Mouse (Mus musculus) T-helper 17 cell (primary cell): Measurements from ENCODE around the gene Dtd2.

Source experiments
- in situ Hi-C, 2 experiments: fragments of 300-600 bp; cut with MboI, MseI; formaldehyde crosslinking; loops; 1 replicate in 1 of 2; 2 replicates in 1 of 2; pipeline ENCODE4 v1.15.1; 2025; ENCODE audit warnings: high pct_unique_total_duplicates in 2 of 2

Dtd2 gene

DNA sequence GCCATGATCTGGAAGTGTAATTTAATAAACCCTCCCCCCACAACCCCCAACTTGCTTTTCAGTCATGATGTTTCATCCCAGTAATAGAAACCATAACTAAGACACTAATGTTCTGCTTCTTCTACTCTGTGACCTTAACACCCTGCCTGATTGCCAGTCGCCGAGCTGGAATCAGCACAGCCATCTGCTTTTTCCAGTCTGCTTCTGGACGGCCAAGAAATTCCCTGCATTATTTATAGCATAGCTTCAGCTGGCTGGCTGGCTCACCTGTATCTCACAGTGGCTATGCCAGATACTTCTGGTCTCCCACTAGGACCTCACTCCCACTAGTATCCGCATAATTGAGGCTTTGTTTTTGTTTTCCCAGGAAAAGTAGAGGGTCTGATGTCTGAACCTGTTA is 20.5 kb downstream of the Dtd2 start:
- in situ Hi-C loops: no loop called here

DNA sequence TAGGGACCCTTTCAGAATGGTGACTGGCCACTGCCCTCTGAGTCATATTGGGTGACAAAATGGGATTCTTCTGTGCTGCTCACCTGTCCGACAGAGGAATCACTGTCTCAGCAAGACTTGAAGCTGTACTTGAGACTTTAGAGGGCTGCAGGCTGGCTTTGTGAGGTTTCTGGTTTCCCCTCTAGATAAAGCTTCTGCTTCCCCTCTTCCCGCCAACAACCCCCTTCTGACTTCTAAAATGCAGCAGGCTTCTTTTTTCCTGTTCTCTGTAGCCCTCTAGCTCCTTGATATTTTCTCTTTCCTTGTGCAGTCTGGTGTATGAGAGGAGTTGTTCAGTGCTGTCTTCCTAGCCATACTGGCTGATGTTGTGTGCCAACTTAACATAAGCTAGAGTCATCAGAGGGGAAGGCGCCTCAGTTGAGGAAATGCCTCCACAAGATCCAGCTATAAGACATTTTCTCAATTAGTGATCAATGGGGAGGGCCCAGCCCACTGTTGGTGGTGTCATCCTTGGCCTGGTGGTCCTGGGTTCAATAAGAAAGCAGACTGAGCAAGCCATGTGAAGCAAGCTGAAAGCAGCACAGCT is 21.0 kb downstream of the Dtd2 start:
- in situ Hi-C loops: no loop called here

DNA sequence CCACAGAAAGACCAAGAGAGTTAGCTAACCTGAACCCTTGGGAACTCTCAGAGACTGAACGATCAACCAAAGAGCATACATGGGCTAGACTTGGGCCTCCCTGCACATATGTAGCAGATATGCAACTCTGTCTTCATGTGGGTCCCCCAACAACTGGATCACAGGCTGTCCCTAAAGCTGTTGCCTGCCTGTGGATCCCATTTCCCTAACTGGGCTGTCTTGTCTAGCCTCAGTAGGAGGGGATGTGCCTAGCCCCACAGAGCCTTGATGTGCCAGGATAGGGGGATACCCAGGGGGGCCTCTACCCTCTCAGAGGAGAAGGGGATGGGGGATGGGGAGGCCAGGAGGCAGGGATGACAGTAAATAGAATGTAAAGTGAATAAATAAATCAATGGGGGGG is 22.7 kb downstream of the Dtd2 start:
- in situ Hi-C loops: no loop called here

DNA sequence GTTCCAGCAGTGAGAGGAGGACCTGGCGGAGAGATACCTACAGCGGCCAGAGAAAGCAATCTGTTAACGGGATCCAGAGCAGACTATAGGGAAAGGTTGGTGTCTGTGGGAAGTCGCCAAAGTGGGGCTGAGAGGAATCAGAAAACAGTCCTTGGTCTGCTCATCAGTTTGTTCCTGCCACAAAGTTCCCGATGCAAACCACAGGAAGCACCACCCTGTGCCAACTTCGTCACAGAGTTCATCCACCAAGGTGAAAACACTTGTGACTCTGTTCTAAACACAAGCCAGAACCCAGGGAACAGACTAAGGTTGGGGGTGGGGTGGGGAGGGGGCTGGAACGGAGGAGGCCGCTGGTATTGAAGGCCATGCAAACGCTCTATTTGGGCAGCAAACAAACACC is 29.8 kb downstream of the Dtd2 start:
- in situ Hi-C loops: loop anchor here in 1 of 2 experiments (10.0 kb wide), 1 partner anchor 592 kb away; no protein-coding TSS in a partner anchor

- in situ Hi-C loops: loop anchor here in 1 of 2 experiments (10.0 kb wide), 1 partner anchor 590 kb away; no protein-coding TSS in a partner anchor
Observed at GRCm38 (mm10) chr12:51974381-51974780, 31.9 kb downstream of the Dtd2 start.

DNA sequence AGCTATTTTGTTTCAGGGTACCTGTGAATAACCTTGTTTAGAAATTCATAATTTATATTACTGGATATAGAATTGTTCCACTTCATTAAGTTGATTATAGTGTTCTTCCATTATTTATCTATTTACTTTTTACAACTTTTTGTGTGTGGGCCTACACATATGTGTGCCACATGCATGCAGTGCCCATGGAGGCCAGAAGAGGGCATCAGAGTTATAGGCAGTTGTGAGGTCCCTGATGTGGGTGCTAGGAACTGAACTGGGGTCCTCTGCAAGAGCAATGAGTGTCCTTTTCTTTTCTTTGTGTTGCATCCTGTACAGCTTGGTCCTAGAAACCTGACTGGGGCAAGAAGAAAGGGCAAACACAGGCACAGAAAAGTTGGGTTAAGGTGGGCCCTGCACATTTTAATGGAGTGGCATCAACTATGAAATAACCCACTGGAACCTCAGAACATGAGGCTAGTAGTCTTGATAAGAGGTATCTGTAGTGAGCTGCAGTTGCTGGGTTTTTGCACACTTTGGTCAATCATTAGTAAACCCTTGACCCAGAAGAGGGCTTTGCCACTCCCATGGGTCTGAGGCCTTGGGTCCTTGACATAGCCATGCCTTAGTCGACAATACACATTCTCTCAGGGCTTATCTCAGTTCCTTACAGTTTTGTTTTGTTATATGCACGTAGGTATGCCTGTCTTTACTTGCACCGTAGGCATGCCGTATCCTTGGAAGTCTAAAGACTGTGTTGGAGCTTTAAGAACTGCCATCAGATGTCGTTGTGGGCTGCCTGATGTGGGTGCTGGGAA is 33.8 kb downstream of the Dtd2 start:
- in situ Hi-C loops: loop anchor here in 1 of 2 experiments (10.0 kb wide), 1 partner anchor 588 kb away; no protein-coding TSS in a partner anchor

DNA sequence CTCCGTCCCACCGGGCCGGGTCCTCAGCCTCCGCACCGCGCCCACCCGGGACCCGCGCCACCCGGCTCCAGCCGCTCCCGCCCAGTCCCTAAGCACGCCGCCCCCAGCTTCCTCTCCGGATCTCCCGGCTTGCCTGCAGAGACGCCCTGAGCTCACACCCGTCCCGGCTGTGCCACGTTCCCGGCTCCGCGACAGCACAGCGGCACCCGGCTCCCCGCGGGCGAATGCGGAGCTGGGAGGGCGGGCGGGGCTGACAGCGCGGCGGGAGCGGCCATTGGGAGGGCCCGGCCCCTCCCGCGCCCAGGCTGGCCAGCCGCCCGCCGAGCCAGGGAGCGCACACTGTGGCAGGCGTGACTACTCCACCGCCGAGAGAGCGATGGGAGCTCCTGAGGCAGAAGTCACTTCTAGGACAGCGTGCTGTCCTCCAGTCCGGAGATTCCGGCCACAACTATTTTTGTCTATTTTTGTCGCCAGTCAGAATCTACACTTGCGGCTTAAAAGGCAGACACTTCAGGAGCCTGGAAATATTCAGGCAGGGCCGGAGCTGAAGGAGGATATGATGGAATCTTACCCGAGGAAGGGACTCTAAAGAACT is 35.1 kb downstream of the Dtd2 start, which contains the start of gene Heatr5a:
Heatr5a (minus strand) TSS at position 252 of the 595 bp plus-strand sequence.
- in situ Hi-C loops: loop anchor here in 1 of 2 experiments (10.0 kb wide), 1 partner anchor 586 kb away; no protein-coding TSS in a partner anchor

DNA sequence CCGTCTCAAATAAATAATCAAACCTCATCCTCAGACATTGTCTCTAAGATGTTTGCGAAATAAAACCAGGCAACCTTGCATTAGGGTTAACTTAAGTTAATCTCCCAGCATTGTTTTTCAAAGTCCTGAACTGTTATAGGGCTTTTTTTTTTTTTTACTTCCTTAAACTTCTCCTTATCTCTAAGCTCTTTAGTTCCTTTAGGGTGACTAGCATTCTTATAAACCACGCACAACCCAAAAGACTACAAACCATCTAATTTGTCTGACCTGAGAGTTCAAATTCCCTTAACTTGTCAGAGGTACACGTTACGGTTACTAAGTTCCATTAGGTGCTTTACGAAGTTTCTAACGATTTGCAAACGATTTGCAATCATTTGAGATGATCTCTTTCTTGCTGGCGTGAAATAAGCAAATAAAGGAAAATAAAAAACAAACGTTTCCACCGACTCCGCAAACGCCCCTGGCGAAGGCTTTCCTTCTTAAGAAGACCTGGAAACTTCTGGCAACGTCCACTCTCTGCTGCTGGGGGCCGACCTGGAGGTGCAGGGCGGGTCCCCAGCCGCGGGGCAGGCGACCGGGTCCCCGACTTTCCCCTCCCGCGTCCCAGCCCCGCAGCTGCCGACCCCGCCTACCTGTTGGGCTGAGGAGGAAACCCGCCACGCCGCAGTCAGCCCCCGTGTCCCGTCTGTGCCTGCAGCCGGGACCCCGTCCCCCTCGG is 35.8 kb downstream of the Dtd2 start:
- in situ Hi-C loops: loop anchor here in 1 of 2 experiments (10.0 kb wide), 1 partner anchor 586 kb away; no protein-coding TSS in a partner anchor

GRCm38 (mm10) chr12:51969876-51970275 is 36.4 kb downstream of the Dtd2 start:
- in situ Hi-C loops: loop anchor here in 1 of 2 experiments (10.0 kb wide), 1 partner anchor 585 kb away; no protein-coding TSS in a partner anchor

DNA sequence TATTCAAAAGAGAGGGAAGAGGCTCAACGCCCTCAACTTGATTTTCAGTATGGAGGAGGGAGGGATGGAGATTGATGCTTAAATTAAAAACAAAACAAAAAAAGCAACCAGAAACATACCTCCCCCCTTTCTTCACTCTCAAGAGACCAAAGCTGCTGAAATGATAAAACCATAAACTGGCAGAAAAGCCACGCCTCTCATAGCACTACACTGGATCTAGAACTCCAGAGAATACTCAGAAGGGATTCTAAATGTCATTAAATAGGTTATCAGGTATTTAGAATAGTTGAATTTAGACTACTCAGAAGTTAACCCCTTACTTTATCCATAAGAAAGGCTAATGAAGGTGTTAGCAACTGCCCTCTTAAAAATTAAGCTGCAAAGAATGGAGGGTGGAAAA is 37.2 kb downstream of the Dtd2 start:
- in situ Hi-C loops: no loop called here

- in situ Hi-C loops: no loop called here
Observed at GRCm38 (mm10) chr12:51967915-51968595, 38.2 kb downstream of the Dtd2 start.

GRCm38 (mm10) chr12:51957626-51958025 is 48.7 kb downstream of the Dtd2 start:
- in situ Hi-C loops: no loop called here

- in situ Hi-C loops: no loop called here
Observed at GRCm38 (mm10) chr12:51952309-51952708, 54.0 kb downstream of the Dtd2 start.

- in situ Hi-C loops: no loop called here
Observed at GRCm38 (mm10) chr12:51947498-51947945, 58.8 kb downstream of the Dtd2 start.

DNA sequence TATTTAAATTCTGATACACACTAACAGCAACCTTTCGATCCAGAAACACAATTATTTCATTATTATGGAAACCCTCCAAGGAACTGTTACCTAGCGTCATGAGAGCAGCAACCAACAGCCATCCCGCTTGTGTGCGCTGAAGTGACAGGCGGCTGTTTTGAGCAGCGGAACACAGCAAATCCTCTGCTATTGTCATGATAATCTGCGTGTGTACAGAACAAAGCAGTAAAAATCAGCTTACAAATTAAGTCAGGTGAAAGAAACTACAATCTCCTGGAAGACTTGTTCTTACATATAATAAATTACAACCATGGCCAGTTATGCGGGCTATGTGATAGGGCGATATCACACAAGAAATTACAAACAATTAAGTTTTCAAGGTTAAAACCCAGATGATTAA is 61.0 kb downstream of the Dtd2 start:
- in situ Hi-C loops: no loop called here

DNA sequence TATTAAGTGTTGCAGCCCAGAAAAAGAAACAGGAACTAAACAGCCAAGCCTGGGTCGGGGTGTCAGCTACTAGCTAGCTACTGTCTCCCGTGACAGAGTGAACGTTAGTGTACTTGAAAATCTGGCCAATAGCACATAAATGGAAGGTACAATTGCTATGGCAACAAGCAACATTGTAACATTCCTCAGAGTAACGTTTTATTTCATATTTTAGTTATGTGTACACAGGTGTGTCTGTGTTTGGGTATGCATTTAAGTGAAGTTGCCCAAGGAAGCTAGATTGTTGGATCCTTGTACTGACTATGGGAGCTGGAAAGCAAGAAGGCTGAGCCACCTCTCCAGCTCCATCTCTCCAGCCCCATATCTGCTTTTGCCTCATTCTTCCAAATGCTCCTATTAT is 66.5 kb downstream of the Dtd2 start:
- in situ Hi-C loops: no loop called here
